Mouse (Mus musculus): ENCODE results near the gene Prpf19. TPM values are rescaled to one million over a fixed set of nuclear protein-coding genes. Genes with fewer than 3 reads are reported as not detected.

Prpf19 gene
- polyA plus RNA-seq, 1 experiment from 2014 or later = 42.7 TPM

DNA sequence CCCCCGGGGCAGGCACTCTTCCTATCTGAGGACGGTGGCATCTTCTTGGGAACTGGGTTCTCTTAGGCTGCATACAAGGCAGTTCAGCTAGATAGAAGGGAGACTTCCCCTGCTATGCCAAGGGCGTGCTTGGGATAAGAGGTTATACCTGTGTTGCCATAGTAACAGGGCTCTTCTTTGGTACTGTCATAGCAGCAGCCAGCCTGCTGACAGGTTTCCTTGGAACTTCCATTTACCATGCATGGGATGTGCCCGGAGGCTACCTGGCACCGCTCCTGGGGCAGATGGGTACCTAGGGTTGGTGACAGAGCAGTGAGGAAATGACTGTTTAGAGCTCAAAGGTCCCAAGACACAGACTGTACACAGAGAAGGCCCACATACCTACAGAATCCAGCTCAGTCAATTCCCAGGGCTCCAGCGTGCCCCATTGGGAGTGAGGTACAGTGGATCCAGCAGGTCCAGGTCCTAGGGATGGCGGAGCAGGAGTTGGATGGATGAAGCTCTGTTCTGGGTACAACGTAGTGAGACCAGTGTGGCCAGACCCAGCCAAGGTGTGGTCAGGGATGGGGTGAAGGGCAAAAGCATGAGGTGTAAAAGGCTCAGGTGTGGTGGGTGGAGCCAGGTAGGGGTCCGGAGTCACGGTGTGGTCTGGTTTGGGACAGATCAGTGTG, 23.4 kb downstream of the Prpf19 start:
- Histone ChIP-seq H3K27me3 (replicated peaks) (no peaks in the 10 kb centered on the region), H3K4me1 (no peaks in the 10 kb centered on the region), H3K4me2 (no peak overlapping the region), H3K4me3 (replicated peaks) (no peak overlapping the region), H3K27ac (replicated peaks) (no peak overlapping the region), H3K9me3 (replicated peaks) (no peaks in the 10 kb centered on the region), H3K9ac (replicated peaks) (no peak overlapping the region), H3K36me3 (no peaks in the 10 kb centered on the region)
- peak; percentile 71 for ATAC-seq (ENCODE audit: low FRiP score)
- WGBS = 90% methylated on average over 10 of the region's 10 CpGs

DNA sequence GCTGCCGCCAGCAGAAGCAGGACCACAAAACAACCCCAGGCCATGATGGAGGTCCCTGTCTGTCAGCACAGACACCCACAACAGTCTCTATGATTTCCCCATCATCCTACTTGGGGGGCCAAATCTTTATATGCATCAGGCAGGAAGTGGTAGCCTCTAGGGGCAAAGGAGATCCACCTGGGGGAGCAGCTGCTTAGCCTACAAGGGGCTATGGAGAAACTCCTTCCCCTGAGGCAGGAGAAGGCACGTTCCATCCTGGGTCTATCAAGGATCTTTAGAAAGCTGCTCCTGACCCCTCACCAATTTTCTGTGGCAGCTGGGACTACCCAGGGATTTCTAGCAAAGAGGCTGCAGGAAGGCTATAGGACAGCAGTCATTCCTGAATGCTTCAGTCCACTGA, 25.5 kb downstream of the Prpf19 start, which contains the start of gene Zp1:
TSS of gene Zp1 (minus strand) at position 101 of the 400 bp plus-strand sequence.
- Histone ChIP-seq H3K9ac (replicated peaks) (no peak within 1 kb of the TSS), H3K9me3 (replicated peaks) (no peaks in the 10 kb centered on the region), H3K4me1 (no peaks in the 10 kb centered on the region), H3K4me2 (no peak within 1 kb of the TSS), H3K27me3 (replicated peaks) (no peaks in the 10 kb centered on the region), H3K4me3 (replicated peaks) (no peak within 1 kb of the TSS), H3K36me3 (no peaks in the 10 kb centered on the region), H3K27ac (replicated peaks) (no peak within 1 kb of the TSS)
- no peak for ATAC-seq (ENCODE audit: low FRiP score)
- WGBS = 80% methylated on average over 2 of the region's 2 CpGs

DNA sequence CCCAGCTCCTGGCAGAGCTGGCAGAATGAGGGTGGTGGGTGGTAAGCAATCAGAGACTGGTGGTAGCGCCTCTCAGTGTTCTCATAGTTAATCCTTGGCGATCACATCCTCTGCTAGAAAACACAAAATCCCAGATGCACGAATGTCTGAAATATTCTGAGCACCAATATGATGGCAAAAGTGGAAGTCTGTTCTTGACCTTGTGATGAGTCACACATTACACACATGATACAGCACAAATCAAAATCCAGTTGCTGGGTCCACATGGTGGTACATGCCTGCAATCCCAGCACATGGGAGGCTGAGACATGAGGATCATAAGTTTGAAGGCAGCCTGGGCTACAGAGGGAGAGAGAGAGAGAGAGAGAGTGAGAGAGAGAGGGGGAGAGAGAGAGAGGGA, 26.0 kb downstream of the Prpf19 start:
- Histone ChIP-seq H3K4me3 (replicated peaks) (no peak overlapping the region), H3K9me3 (replicated peaks) (no peaks in the 10 kb centered on the region), H3K4me1 (no peaks in the 10 kb centered on the region), H3K27ac (replicated peaks) (no peak overlapping the region), H3K9ac (replicated peaks) (no peak overlapping the region), H3K4me2 (no peak overlapping the region), H3K27me3 (replicated peaks) (no peaks in the 10 kb centered on the region), H3K36me3 (no peaks in the 10 kb centered on the region)
- no peak for ATAC-seq (ENCODE audit: low FRiP score)
- WGBS = 87% methylated on average over 3 of the region's 3 CpGs

DNA sequence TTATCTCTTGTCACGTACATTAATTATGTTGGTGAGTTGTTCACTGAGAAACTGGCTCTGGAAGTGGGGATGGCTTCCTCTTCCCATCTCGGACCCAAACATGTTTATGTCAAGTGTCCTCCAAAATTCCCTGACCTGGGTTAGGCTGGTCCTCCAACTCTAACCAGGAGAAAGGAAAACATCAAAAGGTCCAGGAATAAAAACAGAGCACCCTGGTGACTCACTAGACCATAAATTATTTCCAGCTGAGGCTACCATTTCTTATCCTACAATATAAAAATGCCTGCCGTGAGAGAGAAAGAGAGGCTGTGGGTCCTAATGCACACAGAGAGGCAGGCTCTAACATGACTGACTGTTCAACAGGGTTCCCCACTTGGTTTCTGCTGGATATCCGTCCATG, 29.2 kb downstream of the Prpf19 start:
- no peak overlapping the region for H3K27ac ChIP-seq (replicated peaks)
- H3K4me1 ChIP-seq = 0 out of 2 replicates have a peak, but pooled peaks cover 2% of the 10 kb centered on the region
- no peak for ATAC-seq (ENCODE audit: low FRiP score)
- no peaks in the 10 kb centered on the region for H3K36me3 ChIP-seq
- H3K9ac ChIP-seq (replicated peaks) = no peak overlapping the region
- no peak overlapping the region for H3K4me3 ChIP-seq (replicated peaks)
- 45% methylated on average over 4 of the region's 4 CpGs for WGBS
- H3K27me3 ChIP-seq (replicated peaks) = no peaks in the 10 kb centered on the region
- no peak overlapping the region for H3K4me2 ChIP-seq
- no peaks in the 10 kb centered on the region for H3K9me3 ChIP-seq (replicated peaks)

DNA sequence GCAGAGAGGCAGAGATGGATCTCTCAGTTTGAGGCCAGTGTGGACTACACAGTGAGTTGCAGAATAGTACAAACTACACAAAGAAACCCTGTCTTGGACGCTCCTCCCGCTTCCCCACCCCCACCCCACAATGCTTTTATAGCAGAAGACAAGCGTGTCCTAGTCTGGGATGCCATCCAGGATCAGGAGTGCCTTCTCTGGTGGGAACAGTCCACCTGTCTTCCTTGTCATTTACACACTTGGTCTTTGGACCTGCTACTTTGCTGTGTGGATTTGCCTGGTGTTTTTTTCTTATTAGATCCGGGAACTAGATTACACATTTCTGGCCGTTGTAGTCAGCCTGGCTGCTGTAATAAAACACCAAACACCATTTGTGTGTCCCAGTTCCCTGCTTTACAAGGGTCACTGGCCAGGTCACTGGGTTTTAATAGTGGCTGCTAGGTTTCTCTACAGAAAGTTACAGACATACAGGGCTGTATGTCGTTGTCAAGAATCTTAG, 31.1 kb downstream of the Prpf19 start:
- peak; percentile 41; the same call in 1 of the 2 replicates for ATAC-seq (ENCODE audit: low FRiP score)
- no peaks in the 10 kb centered on the region for H3K9me3 ChIP-seq (replicated peaks)
- H3K9ac ChIP-seq (replicated peaks) = no peak overlapping the region
- 0 out of 2 replicates have a peak, but pooled peaks cover 2% of the 10 kb centered on the region for H3K4me1 ChIP-seq
- H3K4me3 ChIP-seq (replicated peaks) = no peak overlapping the region
- WGBS = 3% methylated on average over 6 of the region's 6 CpGs
- H3K27ac ChIP-seq (replicated peaks) = peak overlapping the region; percentile 28
- H3K27me3 ChIP-seq (replicated peaks) = no peaks in the 10 kb centered on the region
- no peak overlapping the region for H3K4me2 ChIP-seq
- no peaks in the 10 kb centered on the region for H3K36me3 ChIP-seq

DNA sequence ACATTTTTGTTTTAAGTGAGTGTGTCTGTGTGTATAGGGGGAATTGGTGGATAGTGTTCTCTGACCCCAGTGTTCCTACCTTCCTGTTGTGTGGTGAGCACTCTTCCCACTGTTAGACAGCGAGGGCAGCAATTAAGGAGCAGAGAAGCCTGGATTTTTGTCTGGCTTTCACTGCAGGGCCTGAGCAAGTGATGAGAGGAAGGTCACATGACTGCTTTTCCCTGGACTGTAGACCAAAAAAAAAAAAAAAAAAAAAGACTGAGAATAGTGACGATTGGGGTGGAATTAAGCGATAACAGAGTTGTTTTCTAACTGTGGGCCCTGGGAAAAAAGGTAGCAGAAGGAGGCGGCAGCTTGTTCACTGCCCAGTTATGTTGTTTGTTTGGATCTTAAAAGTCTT, 31.6 kb downstream of the Prpf19 start:
- H3K9ac ChIP-seq (replicated peaks) = no peak overlapping the region
- ATAC-seq (ENCODE audit: low FRiP score) = no peak
- H3K4me1 ChIP-seq = 0 out of 2 replicates have a peak, but pooled peaks cover 2% of the 10 kb centered on the region
- no peaks in the 10 kb centered on the region for H3K9me3 ChIP-seq (replicated peaks)
- H3K4me2 ChIP-seq = no peak overlapping the region
- 32% methylated on average over 4 of the region's 4 CpGs for WGBS
- no peaks in the 10 kb centered on the region for H3K27me3 ChIP-seq (replicated peaks)
- peak overlapping the region; percentile 28 for H3K27ac ChIP-seq (replicated peaks)
- no peak overlapping the region for H3K4me3 ChIP-seq (replicated peaks)
- H3K36me3 ChIP-seq = no peaks in the 10 kb centered on the region

DNA sequence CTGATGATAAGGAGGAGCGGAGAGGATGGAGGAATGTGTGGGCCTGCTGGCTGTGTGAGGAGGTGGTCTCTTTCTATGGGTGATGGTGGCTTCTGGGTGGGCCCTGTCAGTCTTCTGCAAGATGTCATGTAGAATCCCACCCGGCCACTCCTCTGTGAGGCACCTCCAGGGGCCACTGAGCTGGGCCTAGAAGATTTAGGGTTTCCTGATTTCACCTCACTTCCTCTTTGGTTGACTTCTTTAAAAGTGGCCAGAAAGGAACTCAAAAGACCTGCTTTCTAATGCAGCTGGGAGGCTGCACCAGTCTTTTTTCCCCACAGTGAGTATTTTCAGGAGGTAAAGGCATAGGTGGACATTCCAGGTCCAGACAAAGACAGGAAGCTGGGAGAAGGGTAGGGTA, 35.6 kb downstream of the Prpf19 start:
- no peaks in the 10 kb centered on the region for H3K9me3 ChIP-seq (replicated peaks)
- no peak for ATAC-seq (ENCODE audit: low FRiP score)

DNA sequence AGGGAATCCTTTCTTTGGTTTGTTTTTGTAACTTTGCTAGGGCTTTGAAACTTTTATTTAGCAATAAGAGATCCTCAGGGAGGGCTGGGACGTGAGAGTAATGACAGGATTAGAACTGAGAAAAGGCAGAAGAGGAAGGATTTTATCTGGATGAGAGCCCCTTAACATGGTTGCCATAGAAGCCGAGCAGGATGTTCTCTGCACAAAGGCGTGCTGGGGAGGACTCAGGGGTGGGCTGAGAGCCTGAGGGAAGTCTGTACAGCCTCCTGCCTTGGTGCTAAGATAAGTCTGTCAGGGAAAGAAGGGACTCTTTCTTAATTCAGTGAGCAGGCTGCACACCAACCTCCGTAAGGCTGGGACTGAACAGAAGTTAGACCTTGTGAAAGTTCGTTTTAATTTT, 40.0 kb downstream of the Prpf19 start:
- Histone ChIP-seq H3K4me1 (peaks cover 2% of the 10 kb centered on the region), H3K36me3 (no peaks in the 10 kb centered on the region), H3K4me2 (no peak overlapping the region), H3K9me3 (replicated peaks) (no peaks in the 10 kb centered on the region), H3K9ac (replicated peaks) (no peak overlapping the region), H3K27ac (replicated peaks) (no peak overlapping the region; the same call in 1 of the 2 replicates), H3K27me3 (replicated peaks) (no peaks in the 10 kb centered on the region), H3K4me3 (replicated peaks) (no peak overlapping the region)
- no peak for ATAC-seq (ENCODE audit: low FRiP score)
- 48% methylated on average over 5 of the region's 5 CpGs for WGBS

More for the DNA sequence above, 35.6 kb downstream of the Prpf19 start:
- no peak overlapping the region for H3K9ac ChIP-seq (replicated peaks)
- H3K27me3 ChIP-seq (replicated peaks) = no peaks in the 10 kb centered on the region
- WGBS = 91% methylated on average over 2 of the region's 2 CpGs
- H3K4me2 ChIP-seq = no peak overlapping the region
- H3K36me3 ChIP-seq = no peaks in the 10 kb centered on the region
- H3K27ac ChIP-seq (replicated peaks) = no peak overlapping the region
- no peak overlapping the region for H3K4me3 ChIP-seq (replicated peaks)
- H3K4me1 ChIP-seq = 0 out of 2 replicates have a peak, but pooled peaks cover 2% of the 10 kb centered on the region

DNA sequence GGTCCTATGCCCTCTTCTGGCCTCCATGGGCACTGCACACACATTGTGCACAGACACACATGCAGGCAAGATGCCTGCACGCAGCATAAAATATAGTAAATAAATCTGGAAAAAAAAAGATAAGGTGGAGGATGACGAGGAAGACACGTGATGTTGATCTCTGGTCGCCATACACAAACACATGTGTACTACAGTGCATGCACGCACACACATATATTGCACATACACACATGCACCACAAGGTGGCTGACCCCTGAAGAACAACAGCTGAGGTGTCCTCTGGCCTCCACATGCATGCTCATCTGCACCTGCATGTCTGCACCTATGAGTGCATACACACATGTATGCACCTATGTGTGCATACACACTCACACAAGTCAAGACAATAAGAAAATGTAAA, 41.0 kb downstream of the Prpf19 start:
- 93% methylated on average over 5 of the region's 5 CpGs for WGBS
- H3K4me1 ChIP-seq = peaks cover 13% of the 10 kb centered on the region

DNA sequence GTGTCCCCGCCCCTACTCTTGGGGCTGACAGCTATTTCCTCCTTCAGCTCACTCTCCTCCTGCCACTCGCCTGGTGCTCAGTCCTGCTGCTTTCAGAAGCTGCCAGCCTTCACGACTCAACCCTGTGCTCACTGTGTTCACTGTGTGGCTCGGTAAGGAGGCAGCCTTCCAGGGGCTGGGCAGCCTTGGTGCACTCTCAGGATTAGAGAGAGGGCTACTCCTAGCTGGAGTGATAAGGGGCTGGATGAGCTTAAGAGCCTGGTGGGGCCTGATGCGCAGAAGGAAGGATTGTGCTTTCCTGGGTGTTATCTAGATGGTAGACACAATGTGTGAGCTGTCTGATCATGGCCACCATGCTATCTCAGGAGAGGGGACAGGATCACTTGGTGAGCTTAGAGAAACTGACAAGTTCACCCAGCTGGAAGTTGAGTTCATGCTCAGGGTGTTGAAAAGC, 42.1 kb downstream of the Prpf19 start, which contains the start of gene Ptgdr2:
TSS of gene Ptgdr2 (plus strand) at position 51 of the 454 bp plus-strand sequence.
- H3K27me3 ChIP-seq (replicated peaks) = no peaks in the 10 kb centered on the region
- peaks cover 18% of the 10 kb centered on the region for H3K4me1 ChIP-seq
- H3K36me3 ChIP-seq = no peaks in the 10 kb centered on the region; the same call in 1 of the 2 replicates
- H3K27ac ChIP-seq (replicated peaks) = no peak within 1 kb of the TSS
- 58% methylated on average over 5 of the region's 5 CpGs for WGBS
- no peak within 1 kb of the TSS for H3K4me3 ChIP-seq (replicated peaks)
- no peak within 1 kb of the TSS for H3K4me2 ChIP-seq
- no peak within 1 kb of the TSS for H3K9ac ChIP-seq (replicated peaks)
- no peak for ATAC-seq (ENCODE audit: low FRiP score)
- no peaks in the 10 kb centered on the region for H3K9me3 ChIP-seq (replicated peaks)

More for the DNA sequence above, 41.0 kb downstream of the Prpf19 start:
- Histone ChIP-seq H3K9ac (replicated peaks) (no peak overlapping the region), H3K36me3 (no peaks in the 10 kb centered on the region), H3K4me2 (no peak overlapping the region), H3K27ac (replicated peaks) (no peak overlapping the region), H3K4me3 (replicated peaks) (no peak overlapping the region), H3K9me3 (replicated peaks) (no peaks in the 10 kb centered on the region), H3K27me3 (replicated peaks) (no peaks in the 10 kb centered on the region)
- ATAC-seq (ENCODE audit: low FRiP score) = no peak

DNA sequence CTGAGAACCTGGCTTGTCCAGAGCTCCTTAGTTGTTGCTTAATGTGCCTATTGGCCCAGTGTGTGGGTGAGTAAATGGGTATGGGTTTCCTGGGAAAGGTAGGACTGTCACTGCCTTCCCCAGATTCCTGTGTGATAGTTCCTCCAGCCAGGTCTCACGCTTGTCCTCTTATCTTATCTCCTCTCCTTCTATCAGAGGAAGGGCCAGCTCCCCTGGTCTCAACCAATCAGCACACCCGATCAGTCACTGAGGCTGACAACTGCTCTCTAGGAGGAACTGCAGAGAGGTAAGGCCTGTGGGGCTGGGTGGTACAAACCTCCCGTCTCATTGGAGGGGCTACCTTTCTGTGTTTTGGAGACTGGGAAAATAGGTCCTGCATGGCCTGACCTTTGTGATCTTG, 43.7 kb downstream of the Prpf19 start:
- no peak for ATAC-seq (ENCODE audit: low FRiP score)
- Histone ChIP-seq H3K4me1 (peaks cover 18% of the 10 kb centered on the region), H3K9ac (replicated peaks) (no peak overlapping the region), H3K4me2 (no peak overlapping the region), H3K27me3 (replicated peaks) (no peaks in the 10 kb centered on the region), H3K9me3 (replicated peaks) (no peaks in the 10 kb centered on the region), H3K27ac (replicated peaks) (no peak overlapping the region), H3K36me3 (peaks cover 10% of the 10 kb centered on the region), H3K4me3 (replicated peaks) (no peak overlapping the region)
- WGBS = 63% methylated on average over 3 of the region's 3 CpGs

DNA sequence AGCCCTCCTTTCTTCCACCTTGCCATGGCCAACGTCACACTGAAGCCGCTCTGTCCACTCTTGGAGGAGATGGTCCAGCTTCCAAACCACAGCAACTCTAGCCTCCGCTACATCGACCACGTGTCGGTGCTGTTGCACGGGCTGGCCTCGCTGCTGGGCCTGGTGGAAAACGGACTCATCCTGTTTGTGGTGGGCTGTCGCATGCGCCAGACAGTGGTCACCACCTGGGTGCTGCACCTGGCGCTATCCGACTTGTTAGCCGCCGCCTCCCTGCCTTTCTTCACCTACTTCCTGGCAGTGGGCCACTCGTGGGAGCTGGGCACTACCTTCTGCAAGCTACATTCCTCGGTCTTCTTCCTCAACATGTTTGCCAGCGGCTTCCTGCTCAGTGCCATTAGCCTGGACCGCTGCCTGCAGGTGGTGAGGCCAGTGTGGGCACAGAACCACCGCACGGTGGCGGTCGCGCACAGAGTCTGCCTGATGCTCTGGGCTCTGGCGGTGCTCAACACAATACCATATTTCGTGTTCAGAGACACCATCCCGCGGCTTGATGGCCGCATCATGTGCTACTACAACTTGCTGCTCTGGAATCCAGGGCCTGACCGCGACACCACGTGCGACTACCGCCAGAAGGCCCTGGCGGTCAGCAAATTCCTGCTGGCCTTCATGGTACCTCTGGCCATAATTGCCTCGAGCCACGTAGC, 45.2 kb downstream of the Prpf19 start:
- H3K9ac ChIP-seq (replicated peaks) = peak overlapping the region; percentile 50
- peaks cover 18% of the 10 kb centered on the region for H3K4me1 ChIP-seq
- peak; percentile 93 for ATAC-seq (ENCODE audit: low FRiP score)
- peak overlapping the region; percentile 38 for H3K4me3 ChIP-seq (replicated peaks)
- no peaks in the 10 kb centered on the region for H3K27me3 ChIP-seq (replicated peaks)
- H3K9me3 ChIP-seq (replicated peaks) = no peaks in the 10 kb centered on the region
- peak overlapping the region; percentile 73 for H3K27ac ChIP-seq (replicated peaks)
- 18% methylated on average over 37 of the region's 37 CpGs for WGBS
- H3K4me2 ChIP-seq = peak overlapping the region; percentile 84
- H3K36me3 ChIP-seq = peaks cover 25% of the 10 kb centered on the region

Measured in neural tube, embryonic 15.5 days (tissue).